Mouse (Mus musculus) myocyte (in vitro differentiated cells): ENCODE data around the gene Xrcc5.

Experiments used
- CEBPB ChIP-seq: IDR thresholded peaks from 2 replicates; pipeline ENCODE4 v1.6.1; 2011; ENCODE audit warnings: mild to moderate bottlenecking, moderate library complexity; ENCODE audit not compliant: poor library complexity, insufficient read depth, severe bottlenecking
- E2F4 ChIP-seq: IDR thresholded peaks from one replicate; pipeline ENCODE4 v1.6.1; 2011; ENCODE audit warnings: mild to moderate bottlenecking, control low read depth, moderate library complexity; ENCODE audit not compliant: insufficient read depth
- MAX ChIP-seq: IDR thresholded peaks from one replicate; pipeline ENCODE4 v1.6.1; 2011; ENCODE audit warnings: low read depth, mild to moderate bottlenecking, control low read depth
- MYOG ChIP-seq, 3 experiments: IDR thresholded peaks; one replicate each; pipeline ENCODE4 v1.6.1; 2011; ENCODE audit warnings: control low read depth in 2 of 3, low read depth in 2 of 3, mild to moderate bottlenecking in 2 of 3; ENCODE audit not compliant: insufficient read length in 2 of 3, control insufficient read depth in 1 of 3, insufficient read depth in 1 of 3
- POLR2A ChIP-seq: IDR thresholded peaks from one replicate; pipeline ENCODE4 v1.6.1; 2011; ENCODE audit warnings: low read depth, mild to moderate bottlenecking, control low read depth, moderate library complexity; ENCODE audit not compliant: insufficient read length
- POLR2AphosphoS2 ChIP-seq: IDR thresholded peaks from one replicate; pipeline ENCODE4 v1.6.1; 2011; ENCODE audit warnings: low read depth, control low read depth; ENCODE audit not compliant: insufficient read length
- SRF ChIP-seq: IDR thresholded peaks from one replicate; pipeline ENCODE4 v1.6.1; 2011; ENCODE audit warnings: low read depth; ENCODE audit not compliant: control insufficient read depth, insufficient read length
- TCF12 ChIP-seq: IDR thresholded peaks from one replicate; pipeline ENCODE4 v1.6.1; 2011; ENCODE audit warnings: mild to moderate bottlenecking, control low read depth; ENCODE audit not compliant: poor library complexity, insufficient read depth, severe bottlenecking
- USF1 ChIP-seq: IDR thresholded peaks from one replicate; pipeline ENCODE4 v1.6.1; 2011; ENCODE audit warnings: low read depth, mild to moderate bottlenecking, control low read depth, moderate library complexity

DNA sequence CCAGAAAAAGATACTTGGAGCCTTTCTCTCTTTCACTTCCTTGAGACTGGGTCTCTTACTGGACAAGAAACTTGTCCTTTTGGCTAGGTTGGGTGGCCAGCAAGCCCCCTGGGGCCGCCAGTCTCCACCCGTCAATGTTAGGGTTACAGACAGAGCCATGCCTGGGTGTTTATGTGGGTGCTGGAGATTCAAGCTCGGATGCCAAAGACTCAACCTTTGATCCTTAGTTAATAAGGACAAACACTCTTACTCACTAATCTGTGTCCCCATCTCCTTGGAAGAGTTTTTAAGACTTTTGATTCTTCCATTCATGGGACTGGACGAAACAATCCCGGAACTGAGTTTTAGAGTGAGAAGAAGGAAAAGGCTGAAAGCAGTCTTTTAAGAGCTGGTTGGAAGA, 31.1 kb downstream of the Xrcc5 start:
- TF ChIP-seq POLR2A (no peak), E2F4 (no peak), USF1 (no peak), SRF (no peak), MYOG (IDR thresholded peaks at IDR 0.05; ENCODE audit: control insufficient read depth in 1 of 3, insufficient read depth in 1 of 3, insufficient read length in 2 of 3, low read depth in 2 of 3) (no peak), POLR2AphosphoS2 (no peak), MAX (no peak), CEBPB (no peak), TCF12 (no peak)
